Mouse (Mus musculus): ENCODE results near the gene Cacna1f. TPM values are rescaled to one million over a fixed set of nuclear protein-coding genes. Genes with fewer than 3 reads are reported as not detected.

The Cacna1f gene
- polyA plus RNA-seq, 1 experiment, result 0.09 TPM

DNA sequence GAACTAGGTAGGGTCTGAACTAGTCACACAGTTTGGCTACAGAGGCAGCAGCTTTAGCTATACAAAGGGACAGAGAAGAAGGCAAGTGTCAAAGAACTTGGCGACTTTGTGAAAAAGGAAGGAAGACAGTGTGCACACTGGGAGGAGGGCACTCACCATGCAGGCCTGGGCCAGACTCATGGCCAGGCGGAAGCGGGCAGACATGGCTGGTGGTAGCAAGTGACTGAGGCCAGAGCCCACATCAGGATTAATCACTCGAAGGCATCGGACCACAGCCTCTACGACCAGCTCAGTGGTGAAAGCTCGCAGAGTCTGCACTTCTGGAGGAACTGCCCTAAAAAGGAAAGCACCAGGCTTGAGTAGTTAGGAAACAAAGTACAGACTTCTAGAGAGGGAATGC lies 2.9 kb upstream of the Cacna1f start:
- H3K4me1 ChIP-seq (ENCODE audit: control insufficient read depth, insufficient read depth, low read length), result peaks cover 3% of the 10 kb centered on the region; the same call in 1 of the 2 replicates
- no peaks in the 10 kb centered on the region for H3K27me3 ChIP-seq (ENCODE audit: control insufficient read depth, insufficient read depth, low read length)
- no peak overlapping the region for H3K27ac ChIP-seq (ENCODE audit: control insufficient read depth, insufficient read depth, low read depth, low read length)
- no peak for TF ChIP-seq POLR2A (IDR thresholded peaks at IDR 0.05; ENCODE audit: control insufficient read depth, low read depth, low read length)
- no peak for TF ChIP-seq CTCF (IDR thresholded peaks at IDR 0.05; ENCODE audit: control insufficient read depth, insufficient read depth, insufficient replicate concordance, low read depth, low read length)
- no peak overlapping the region for H3K4me3 ChIP-seq (ENCODE audit: control insufficient read depth, low read depth, low read length)
- H3K36me3 ChIP-seq (ENCODE audit: control insufficient read depth, insufficient read depth, low read length), result no peaks in the 10 kb centered on the region

DNA sequence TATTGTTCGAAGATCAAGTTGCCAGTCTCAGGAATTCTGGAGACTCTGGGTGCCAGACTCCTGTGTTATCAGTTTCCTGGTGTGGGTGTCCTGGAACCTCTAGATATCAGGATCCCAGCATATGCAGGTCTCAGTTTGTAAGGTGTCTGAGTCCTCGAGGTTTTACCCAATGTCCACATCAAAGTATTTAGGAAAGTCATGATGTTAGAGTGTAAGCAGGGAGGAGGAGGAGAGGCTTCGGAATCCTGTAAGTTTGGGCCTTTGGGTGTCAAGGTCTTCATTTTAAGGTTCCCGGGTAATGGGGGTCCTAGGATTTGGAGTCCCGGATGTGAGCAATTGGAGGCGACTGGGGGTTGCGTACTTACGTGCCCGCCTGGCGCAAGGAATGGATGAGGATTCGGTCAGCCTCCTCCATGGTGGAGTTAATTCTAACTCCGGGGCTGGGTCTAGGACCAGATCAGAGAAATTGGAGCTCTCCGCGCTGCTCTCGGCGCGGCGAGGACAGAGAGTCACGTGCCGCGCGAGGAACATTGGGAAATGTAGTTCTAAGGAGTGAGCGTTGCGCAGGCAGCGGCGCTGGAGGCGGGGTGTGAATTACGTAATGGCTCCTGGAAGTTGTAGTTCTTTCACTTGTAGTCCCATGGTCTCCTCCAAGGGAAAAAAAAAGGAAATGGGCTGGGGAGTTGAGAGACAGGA lies 1.9 kb upstream of the Cacna1f start, which contains the start of gene Ccdc22:
Ccdc22 (minus strand) TSS at position 639 of the 696 bp plus-strand sequence.
- Histone ChIP-seq H3K27me3 (ENCODE audit: control insufficient read depth, insufficient read depth, low read length) (no peaks in the 10 kb centered on the region), H3K36me3 (ENCODE audit: control insufficient read depth, insufficient read depth, low read length) (no peaks in the 10 kb centered on the region), H3K4me3 (ENCODE audit: control insufficient read depth, low read depth, low read length) (peak within 1 kb of the TSS; percentile 87), H3K27ac (ENCODE audit: control insufficient read depth, insufficient read depth, low read depth, low read length) (0 out of 2 replicates have a peak within 1 kb of the TSS, but pooled peaks have one; percentile 13), H3K4me1 (ENCODE audit: control insufficient read depth, insufficient read depth, low read length) (peaks cover 5% of the 10 kb centered on the region; the same call in 1 of the 2 replicates)
- TF ChIP-seq CTCF (IDR thresholded peaks at IDR 0.05; ENCODE audit: control insufficient read depth, insufficient read depth, insufficient replicate concordance, low read depth, low read length), result no peak
- TF ChIP-seq POLR2A (IDR thresholded peaks at IDR 0.05; ENCODE audit: control insufficient read depth, low read depth, low read length), result no peak

DNA sequence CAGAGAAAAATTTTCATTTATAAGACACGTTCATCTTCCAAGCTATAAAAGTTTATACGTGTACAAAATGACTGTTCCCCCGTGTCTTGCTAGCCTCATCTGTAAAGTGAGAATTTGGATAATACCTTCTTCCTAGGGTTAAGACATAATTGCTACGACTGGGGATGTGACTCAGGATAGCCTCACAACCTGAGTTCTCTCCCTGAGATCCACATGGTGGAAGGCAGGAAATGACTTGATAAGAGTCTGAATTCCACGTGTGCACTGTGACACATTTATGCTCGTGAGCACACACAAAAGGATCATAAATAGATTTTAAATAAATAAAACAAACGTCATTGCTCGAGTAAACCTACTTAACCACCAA lies 1.3 kb upstream of the Cacna1f start:
- H3K27me3 ChIP-seq (ENCODE audit: control insufficient read depth, insufficient read depth, low read length), result no peaks in the 10 kb centered on the region

DNA sequence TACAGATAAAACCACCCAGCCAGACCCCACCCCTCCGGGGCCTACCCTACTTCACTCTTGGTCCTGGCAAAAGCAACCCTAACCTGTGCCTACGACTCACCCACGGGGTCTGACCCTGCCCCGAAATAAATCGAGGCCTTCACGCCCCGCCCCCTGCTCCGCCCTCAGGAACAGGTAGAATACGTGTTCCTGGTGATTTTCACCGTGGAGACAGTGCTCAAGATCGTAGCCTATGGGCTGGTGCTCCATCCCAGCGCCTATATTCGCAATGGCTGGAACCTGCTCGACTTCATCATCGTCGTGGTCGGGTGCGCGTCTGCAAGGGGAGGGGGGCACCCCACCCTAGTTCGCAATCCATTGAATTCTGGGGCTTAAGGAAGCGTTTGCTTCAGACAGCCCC lies 3.2 kb downstream of the Cacna1f start:
- Histone ChIP-seq H3K4me3 (ENCODE audit: control insufficient read depth, low read depth, low read length) (no peak overlapping the region; the same call in 1 of the 2 replicates), H3K27me3 (ENCODE audit: control insufficient read depth, insufficient read depth, low read length) (no peaks in the 10 kb centered on the region), H3K4me1 (ENCODE audit: control insufficient read depth, insufficient read depth, low read length) (peaks cover 5% of the 10 kb centered on the region; the same call in 1 of the 2 replicates), H3K27ac (ENCODE audit: control insufficient read depth, insufficient read depth, low read depth, low read length) (no peak overlapping the region), H3K36me3 (ENCODE audit: control insufficient read depth, insufficient read depth, low read length) (no peaks in the 10 kb centered on the region)
- TF ChIP-seq CTCF (IDR thresholded peaks at IDR 0.05; ENCODE audit: control insufficient read depth, insufficient read depth, insufficient replicate concordance, low read depth, low read length) (no peak), POLR2A (IDR thresholded peaks at IDR 0.05; ENCODE audit: control insufficient read depth, low read depth, low read length) (no peak)

More for the DNA sequence above, 1.3 kb upstream of the Cacna1f start:
- no peak overlapping the region for H3K27ac ChIP-seq (ENCODE audit: control insufficient read depth, insufficient read depth, low read depth, low read length)
- H3K4me3 ChIP-seq (ENCODE audit: control insufficient read depth, low read depth, low read length), result peak overlapping the region; percentile 87; the same call in 1 of the 2 replicates
- no peak for TF ChIP-seq POLR2A (IDR thresholded peaks at IDR 0.05; ENCODE audit: control insufficient read depth, low read depth, low read length)
- TF ChIP-seq CTCF (IDR thresholded peaks at IDR 0.05; ENCODE audit: control insufficient read depth, insufficient read depth, insufficient replicate concordance, low read depth, low read length), result no peak
- peaks cover 7% of the 10 kb centered on the region; the same call in 1 of the 2 replicates for H3K4me1 ChIP-seq (ENCODE audit: control insufficient read depth, insufficient read depth, low read length)
- no peaks in the 10 kb centered on the region for H3K36me3 ChIP-seq (ENCODE audit: control insufficient read depth, insufficient read depth, low read length)

DNA sequence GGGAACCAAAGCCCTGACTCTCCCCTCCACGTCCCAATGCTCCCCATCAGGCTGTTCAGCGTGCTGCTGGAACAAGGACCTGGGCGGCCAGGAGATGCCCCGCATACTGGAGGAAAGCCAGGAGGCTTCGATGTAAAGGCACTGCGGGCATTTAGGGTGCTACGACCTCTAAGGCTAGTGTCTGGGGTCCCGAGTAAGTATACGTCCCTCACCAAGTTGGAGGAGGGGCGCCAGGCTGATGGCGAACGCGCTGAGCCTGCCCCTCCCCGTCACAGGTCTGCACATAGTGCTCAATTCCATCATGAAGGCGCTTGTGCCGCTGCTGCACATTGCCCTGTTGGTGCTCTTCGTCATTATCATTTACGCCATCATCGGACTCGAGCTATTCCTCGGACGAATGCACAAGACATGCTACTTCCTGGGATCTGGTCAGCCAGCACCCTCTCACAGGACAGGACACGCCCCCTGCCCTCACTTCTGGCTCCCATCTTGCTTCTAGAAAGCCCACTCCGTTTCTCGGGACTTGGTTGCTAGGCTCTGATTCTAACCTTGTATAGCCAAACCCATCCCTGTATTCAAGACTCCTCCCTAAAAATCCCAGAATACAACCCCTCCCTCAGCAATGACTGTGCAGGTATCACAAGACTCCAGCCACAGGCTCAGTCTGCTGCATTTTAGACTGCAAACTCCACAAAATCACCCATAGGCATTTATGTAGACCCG lies 3.8 kb downstream of the Cacna1f start:
- Histone ChIP-seq H3K4me1 (ENCODE audit: control insufficient read depth, insufficient read depth, low read length) (peaks cover 4% of the 10 kb centered on the region; the same call in 1 of the 2 replicates), H3K36me3 (ENCODE audit: control insufficient read depth, insufficient read depth, low read length) (no peaks in the 10 kb centered on the region), H3K27ac (ENCODE audit: control insufficient read depth, insufficient read depth, low read depth, low read length) (no peak overlapping the region), H3K27me3 (ENCODE audit: control insufficient read depth, insufficient read depth, low read length) (no peaks in the 10 kb centered on the region), H3K4me3 (ENCODE audit: control insufficient read depth, low read depth, low read length) (peak overlapping the region; percentile 19)
- TF ChIP-seq CTCF (IDR thresholded peaks at IDR 0.05; ENCODE audit: control insufficient read depth, insufficient read depth, insufficient replicate concordance, low read depth, low read length) (no peak), POLR2A (IDR thresholded peaks at IDR 0.05; ENCODE audit: control insufficient read depth, low read depth, low read length) (no peak)

DNA sequence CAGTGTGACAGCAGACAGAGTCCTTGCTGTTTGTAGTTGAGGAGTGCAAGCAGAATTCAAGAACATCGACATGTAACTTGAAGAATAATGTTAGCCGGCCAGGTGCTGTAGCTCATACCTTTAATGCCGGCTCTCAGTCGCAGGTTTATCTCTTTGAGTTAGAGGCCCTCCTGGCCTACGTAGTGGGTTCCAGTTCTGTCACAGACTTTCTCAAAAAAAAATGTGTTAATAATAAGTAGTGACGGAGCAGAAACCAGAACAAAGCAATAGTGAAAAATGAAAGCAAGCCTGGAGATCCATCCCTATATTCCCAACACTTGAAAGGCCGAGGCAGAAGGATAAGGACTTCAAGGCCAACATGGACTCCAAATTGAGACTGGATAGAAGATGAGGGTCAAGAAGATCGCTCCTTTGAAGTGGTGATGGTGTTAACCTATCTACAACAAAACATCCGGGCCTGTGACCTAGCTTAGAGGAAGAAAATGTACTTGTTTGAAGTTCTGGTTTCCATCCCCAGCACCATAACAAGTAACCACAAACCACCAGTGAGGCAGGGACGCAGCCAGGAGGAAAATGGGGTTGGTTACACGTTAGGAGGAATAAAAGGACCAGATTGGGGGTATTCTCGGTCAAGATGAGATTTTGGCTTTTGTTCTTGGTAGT lies 11.1 kb downstream of the Cacna1f start:
- Histone ChIP-seq H3K36me3 (ENCODE audit: control insufficient read depth, insufficient read depth, low read length) (no peaks in the 10 kb centered on the region), H3K4me3 (ENCODE audit: control insufficient read depth, low read depth, low read length) (no peak overlapping the region), H3K27ac (ENCODE audit: control insufficient read depth, insufficient read depth, low read depth, low read length) (no peak overlapping the region), H3K4me1 (ENCODE audit: control insufficient read depth, insufficient read depth, low read length) (no peaks in the 10 kb centered on the region), H3K27me3 (ENCODE audit: control insufficient read depth, insufficient read depth, low read length) (no peaks in the 10 kb centered on the region)
- TF ChIP-seq CTCF (IDR thresholded peaks at IDR 0.05; ENCODE audit: control insufficient read depth, insufficient read depth, insufficient replicate concordance, low read depth, low read length), result no peak
- TF ChIP-seq POLR2A (IDR thresholded peaks at IDR 0.05; ENCODE audit: control insufficient read depth, low read depth, low read length), result no peak

DNA sequence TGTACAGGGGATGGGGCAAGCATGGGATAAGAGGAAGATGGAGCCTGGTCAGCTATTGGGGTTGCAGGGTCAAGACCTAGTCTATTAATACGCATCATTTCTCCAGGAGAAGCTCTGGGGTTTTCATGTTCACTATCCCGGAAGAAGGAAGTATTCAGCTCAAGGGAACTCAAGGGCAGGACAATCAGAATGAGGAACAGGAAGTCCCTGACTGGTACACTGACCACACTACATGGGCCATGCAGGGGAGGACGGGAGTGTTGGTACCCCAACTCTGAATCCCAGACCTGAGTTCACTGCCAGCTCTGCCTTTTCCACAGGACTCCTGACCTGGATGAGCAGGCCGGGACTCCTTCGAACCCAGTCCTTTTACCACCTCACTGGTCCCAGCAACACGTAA lies 25.7 kb downstream of the Cacna1f start:
- H3K27me3 ChIP-seq (ENCODE audit: control insufficient read depth, insufficient read depth, low read length), result no peaks in the 10 kb centered on the region
- H3K36me3 ChIP-seq (ENCODE audit: control insufficient read depth, insufficient read depth, low read length), result no peaks in the 10 kb centered on the region
- no peak overlapping the region for H3K4me3 ChIP-seq (ENCODE audit: control insufficient read depth, low read depth, low read length)
- no peaks in the 10 kb centered on the region for H3K4me1 ChIP-seq (ENCODE audit: control insufficient read depth, insufficient read depth, low read length)
- H3K27ac ChIP-seq (ENCODE audit: control insufficient read depth, insufficient read depth, low read depth, low read length), result no peak overlapping the region
- TF ChIP-seq POLR2A (IDR thresholded peaks at IDR 0.05; ENCODE audit: control insufficient read depth, low read depth, low read length) (no peak), CTCF (IDR thresholded peaks at IDR 0.05; ENCODE audit: control insufficient read depth, insufficient read depth, insufficient replicate concordance, low read depth, low read length) (no peak)
